Mouse (Mus musculus) ZHBTc4 (cell line): Measurements from ENCODE around the gene Frrs1.

Experiments used
- DNase-seq: peaks from one replicate; pipeline ENCODE4 v3.0.0-alpha.2; 2011; ENCODE audit warnings: low read depth, low spot score

Gene Frrs1

DNA sequence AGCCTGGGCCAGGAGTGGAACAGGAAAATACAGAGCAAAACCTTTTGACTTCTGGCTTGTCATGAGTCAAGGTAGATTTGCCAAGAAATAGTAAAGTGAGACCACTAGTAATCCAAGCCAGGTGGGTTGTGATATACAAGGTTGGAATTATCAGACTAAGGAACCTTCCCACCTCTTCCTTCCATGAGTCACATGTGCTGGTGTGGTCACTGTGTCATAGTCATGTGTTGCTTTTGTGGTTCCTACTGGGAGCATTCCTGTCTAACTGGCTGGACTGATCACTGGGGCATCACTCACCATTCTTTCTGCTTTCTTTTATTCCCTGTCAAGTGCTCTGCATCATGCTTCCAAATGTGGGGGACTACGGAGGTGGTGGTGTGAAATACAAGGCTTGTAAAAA lies 11.2 kb upstream of the Frrs1 start:
- no peak for DNase-seq

DNA sequence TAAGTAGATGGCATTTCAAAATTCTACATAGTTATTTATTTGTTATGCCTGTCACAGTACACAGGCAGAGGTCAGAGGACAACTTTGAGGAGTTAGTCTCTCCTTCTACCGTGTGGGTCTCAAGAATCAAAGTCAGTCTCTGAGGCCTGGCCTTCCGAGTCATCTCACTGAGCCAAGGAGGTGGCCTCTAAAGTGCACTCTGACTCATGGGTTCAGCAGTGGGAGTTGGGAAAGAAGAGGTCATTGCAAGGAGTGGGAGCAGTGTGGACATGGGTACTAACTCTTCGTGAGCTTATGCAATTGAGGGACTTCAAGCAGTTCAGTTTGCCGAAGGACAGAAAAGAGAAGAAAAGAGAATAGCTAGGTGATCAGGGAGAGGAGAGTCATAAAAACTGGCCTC lies 10.3 kb upstream of the Frrs1 start:
- no peak for DNase-seq

- DNase-seq, result no peak
These were observed 8.9 kb upstream of the Frrs1 start for GRCm38 (mm10) chr3:116850376-116850775.

DNA sequence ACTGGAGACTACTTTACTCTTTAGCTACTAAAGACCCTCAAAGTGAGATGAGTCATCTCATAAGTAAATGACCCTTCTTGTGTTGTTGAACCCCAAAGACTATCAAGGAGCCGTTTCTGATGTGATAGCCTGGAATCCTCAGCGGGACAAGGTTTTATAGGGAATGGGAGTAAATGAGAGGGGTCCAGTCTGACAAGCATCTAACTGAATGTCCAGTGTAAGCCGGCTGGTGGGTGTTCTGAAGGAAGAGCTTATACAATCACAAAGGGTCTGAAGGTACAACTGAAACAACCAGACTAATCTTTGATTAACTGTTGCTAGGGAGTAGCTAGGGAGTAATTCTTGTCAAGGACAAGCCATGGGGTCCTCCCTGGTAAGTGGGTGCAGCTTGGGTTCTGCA lies 6.8 kb upstream of the Frrs1 start:
- no peak for DNase-seq

GRCm38 (mm10) chr3:116857611-116858010 lies 1.7 kb upstream of the Frrs1 start:
- DNase-seq, result no peak

GRCm38 (mm10) chr3:116859752-116860151 lies 488 bp downstream of the Frrs1 start:
- DNase-seq, result no peak

DNA sequence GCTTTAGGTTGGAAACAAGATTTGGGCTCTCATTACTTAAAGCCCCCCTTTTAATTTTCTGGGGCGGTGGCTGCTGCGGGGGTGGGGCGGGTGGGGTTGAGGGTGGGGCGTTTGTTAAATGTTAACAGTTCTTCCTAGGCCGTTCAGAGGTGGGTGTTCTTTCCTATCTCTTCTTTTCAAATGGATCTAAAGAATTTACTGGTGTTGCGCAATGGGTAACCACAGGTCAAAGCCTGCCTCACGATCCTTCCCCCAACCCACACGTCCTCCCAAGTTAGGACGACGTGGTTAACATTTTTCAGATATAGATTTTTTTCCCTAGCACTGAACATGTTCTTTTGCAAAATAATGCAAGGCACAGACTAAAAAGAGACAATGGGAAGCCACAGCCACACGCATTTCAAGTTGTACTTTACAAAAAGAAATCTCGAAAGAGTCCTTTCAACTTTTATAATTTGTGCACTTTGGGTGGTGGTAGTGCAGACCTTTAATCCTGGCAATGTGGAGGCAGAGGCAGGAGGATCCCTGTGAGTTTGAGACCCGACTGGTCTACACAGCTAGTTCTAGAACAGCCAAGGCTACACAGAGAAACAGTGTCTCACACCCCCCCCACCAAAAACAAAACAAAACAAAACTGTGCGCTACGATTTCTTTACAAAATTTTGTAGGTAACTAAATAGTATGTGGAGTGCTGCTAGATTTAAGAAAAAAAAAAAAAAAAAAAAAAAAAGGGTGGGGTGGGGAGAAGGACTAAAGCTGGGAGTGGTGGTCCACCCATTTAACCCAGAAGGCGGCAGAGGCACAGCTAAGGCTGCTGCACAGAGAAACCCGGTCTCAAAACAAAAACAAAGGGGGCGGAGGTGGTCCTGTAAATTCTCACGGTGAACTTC lies 1.3 kb downstream of the Frrs1 start:
- no peak for DNase-seq

GRCm38 (mm10) chr3:116861223-116861539 lies 1.9 kb downstream of the Frrs1 start:
- no peak for DNase-seq

GRCm38 (mm10) chr3:116861540-116862067 lies 2.3 kb downstream of the Frrs1 start:
- DNase-seq, result peak; percentile 85

DNA sequence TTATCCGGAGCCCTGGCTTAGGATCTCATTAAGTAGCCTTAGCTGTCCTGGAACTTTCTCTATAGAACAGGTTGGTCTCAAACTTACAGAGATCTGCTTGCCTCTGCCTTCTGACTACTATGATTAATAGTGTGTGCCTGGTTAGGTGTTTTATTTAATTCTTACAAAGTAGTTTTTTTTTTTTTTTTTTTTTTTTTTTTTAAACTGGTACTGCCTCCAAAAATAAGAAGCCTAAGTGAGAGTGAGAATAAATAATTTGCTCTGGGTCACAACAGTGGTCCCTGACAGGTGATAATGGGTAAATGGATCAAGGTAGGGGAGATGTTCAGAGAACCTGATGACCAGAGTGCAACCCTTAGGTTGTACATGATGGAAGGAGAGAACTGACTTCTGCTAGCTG lies 3.4 kb downstream of the Frrs1 start:
- DNase-seq, result no peak

- no peak for DNase-seq
These were observed 5.2 kb downstream of the Frrs1 start for GRCm38 (mm10) chr3:116864421-116864820.

GRCm38 (mm10) chr3:116865199-116865636 lies 6.0 kb downstream of the Frrs1 start:
- DNase-seq, result no peak

DNA sequence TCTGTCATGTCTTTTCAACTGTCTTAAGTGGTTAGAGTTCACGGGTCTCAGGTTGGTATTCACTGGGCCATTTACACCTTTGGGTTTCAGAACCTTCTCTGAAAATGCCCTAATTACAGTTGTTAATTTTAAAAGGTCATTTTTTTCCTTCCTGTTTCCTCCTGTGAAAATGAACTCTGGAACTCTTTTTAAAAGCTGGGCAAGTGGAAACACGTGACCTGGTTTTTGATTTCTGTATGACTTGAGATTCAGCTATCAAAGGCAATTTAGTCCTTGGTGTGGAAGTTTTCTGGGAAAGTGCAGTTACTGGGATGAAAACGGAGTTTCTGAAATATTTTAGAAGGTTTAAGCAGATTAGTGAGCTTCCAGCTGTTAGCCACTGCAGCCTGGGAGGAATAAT lies 11.1 kb downstream of the Frrs1 start:
- DNase-seq, result no peak

GRCm38 (mm10) chr3:116882221-116882960 lies 23.1 kb downstream of the Frrs1 start:
- no peak for DNase-seq

GRCm38 (mm10) chr3:116884941-116885340 lies 25.7 kb downstream of the Frrs1 start:
- no peak for DNase-seq

GRCm38 (mm10) chr3:116889358-116889757 lies 30.1 kb downstream of the Frrs1 start:
- DNase-seq, result no peak

DNA sequence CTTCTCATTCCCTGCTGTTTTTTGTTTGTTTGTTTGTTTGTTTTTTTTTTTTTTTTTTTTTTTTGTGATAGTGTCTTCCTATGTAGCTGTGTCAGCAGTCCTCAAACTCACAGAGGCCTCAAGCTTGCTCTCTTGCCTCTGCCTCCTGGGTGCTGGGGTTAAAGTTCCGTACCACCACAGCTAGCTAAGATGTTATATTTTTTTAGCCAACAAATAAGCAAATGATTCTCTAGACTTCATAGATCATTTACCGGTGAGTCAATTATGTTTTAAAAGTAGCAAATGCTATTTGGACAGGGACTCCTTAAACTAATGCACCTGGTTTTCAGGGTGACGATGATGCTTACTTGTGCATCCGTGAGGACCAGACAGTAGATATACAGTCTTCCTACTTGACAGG lies 31.3 kb downstream of the Frrs1 start:
- no peak for DNase-seq

DNA sequence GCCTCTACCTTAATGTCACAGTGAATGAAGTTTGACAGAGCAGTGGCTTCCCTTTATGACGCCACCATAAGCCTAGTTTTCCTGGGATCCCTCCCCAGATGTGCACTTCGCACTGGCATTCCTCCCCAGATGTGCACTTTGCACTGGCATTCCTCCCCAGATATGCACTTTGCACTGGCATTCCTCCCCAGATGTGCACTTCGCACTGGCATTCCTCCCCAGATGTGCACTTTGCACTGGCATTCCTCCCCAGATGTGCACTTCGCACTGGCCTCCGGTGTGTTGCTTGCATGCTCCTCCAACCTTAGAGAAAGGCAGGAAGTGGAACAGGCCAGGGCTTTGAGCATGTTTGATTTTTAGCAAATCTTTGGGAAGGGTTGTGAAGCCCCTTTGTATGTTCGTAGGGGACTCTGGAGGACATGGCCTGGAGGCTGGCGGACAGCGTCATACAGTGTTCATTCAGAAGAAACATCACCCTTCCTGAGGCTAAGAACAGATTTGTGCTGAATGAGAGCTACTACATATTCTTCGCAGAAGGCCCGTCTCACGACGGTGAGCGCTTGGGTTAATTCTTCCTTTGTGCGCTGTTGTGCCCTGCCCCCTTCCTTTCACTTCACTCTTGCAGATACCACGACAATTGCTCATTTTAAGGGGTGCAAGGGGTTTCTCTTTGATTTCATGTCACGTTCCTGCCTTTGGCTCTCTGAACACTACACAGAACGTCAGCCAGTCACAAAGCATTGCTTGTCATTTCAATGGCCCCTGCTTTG lies 32.4 kb downstream of the Frrs1 start:
- no peak for DNase-seq

DNA sequence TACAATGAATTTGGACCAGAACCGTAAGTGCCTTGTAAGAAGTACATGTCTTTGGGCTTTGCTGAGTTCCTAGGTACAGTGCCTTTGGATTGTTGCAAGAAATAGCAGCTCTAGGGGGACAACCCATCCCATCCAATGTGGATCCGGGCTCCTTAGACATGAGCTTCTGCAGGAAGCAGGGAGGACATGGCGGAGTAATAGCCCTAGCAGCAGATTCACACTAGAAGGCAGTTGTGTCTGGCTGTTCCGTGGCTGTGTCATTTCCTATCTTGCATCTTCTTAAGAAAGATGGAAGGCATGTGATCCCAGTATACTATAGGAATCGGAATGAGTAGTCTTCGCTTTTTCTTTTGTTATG lies 32.9 kb downstream of the Frrs1 start:
- DNase-seq, result no peak

GRCm38 (mm10) chr3:116892872-116893271 lies 33.6 kb downstream of the Frrs1 start:
- peak; percentile 75 for DNase-seq

DNA sequence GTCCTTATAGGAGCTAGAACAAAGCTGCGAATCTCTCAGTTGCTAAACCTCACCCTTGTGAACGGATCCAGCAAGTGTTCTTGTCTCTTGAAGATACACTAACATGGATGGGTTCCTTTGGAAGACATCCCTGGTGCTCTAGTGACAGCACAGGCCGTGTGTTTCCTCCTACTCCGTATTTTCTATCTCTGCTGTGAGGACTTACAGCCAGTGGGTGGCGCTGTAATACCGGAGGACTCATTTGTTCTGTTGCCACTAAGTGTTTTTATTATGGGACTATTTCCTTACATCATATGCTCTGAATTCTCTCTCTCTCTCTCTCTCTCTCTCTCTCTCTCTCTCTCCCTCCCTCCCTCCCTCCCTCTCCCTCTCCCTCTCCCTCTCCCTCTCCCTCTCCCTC lies 44.9 kb downstream of the Frrs1 start:
- DNase-seq, result peak; percentile 75

DNA sequence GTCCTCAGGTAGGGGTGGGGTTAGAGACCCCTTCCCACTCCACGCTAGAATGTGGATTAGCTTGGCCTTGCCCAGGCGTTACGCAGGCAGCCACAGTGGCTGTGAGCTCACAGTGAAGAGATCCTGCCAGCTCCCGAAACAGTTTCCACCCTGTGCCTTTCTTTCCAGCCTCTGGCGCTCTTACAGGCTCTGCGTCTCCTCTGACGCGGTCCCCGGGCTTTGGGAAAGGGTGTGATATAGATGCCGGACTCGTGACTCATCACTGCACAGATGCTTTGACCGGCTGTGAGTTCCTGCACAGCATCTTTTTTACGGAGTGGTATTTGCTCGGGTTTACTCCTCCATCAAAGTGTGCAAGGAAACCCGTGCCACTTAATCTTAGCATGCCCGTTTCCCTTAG lies 46.6 kb downstream of the Frrs1 start:
- peak; percentile 56 for DNase-seq
